Mouse (Mus musculus): ENCODE data around the gene S1pr3. TPM values are rescaled to one million over a fixed set of nuclear protein-coding genes. Genes with fewer than 3 reads are reported as not detected.

The S1pr3 gene
- polyA plus RNA-seq, 1 experiment: 19.9 TPM

DNA sequence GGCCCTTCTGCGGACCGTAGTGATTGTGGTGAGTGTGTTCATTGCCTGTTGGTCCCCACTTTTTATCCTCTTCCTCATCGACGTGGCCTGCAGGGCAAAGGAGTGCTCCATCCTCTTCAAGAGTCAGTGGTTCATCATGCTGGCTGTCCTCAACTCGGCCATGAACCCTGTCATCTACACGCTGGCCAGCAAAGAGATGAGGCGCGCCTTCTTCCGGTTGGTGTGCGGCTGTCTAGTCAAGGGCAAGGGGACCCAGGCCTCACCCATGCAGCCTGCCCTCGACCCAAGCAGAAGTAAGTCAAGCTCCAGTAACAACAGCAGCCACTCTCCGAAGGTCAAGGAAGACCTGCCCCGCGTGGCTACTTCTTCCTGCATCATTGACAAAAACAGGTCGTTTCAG is 11.1 kb downstream of the S1pr3 start:
- no peaks in the 10 kb centered on the region for H3K36me3 ChIP-seq (ENCODE audit: control insufficient read depth, insufficient read depth, low read length)
- 86% methylated on average over 15 of the region's 15 CpGs for WGBS
- TF ChIP-seq POLR2A (IDR thresholded peaks at IDR 0.05; ENCODE audit: low read depth, low read length) (no peak), CTCF (IDR thresholded peaks at IDR 0.05; ENCODE audit: extremely low read depth, insufficient read depth, insufficient read length, insufficient replicate concordance) (no peak)
- DNase-seq (ENCODE audit: low read depth in 1 of 2, low spot score in 2 of 2): no peak
- no peak overlapping the region for H3K27ac ChIP-seq (ENCODE audit: insufficient read depth, low read length)
- H3K4me3 ChIP-seq (ENCODE audit: extremely low read depth, insufficient read depth, insufficient read length): no peak overlapping the region
- no peaks in the 10 kb centered on the region for H3K27me3 ChIP-seq (ENCODE audit: control insufficient read depth, insufficient read depth, low read length)
- H3K4me1 ChIP-seq (ENCODE audit: control insufficient read depth, insufficient read depth, insufficient read length): no peaks in the 10 kb centered on the region

DNA sequence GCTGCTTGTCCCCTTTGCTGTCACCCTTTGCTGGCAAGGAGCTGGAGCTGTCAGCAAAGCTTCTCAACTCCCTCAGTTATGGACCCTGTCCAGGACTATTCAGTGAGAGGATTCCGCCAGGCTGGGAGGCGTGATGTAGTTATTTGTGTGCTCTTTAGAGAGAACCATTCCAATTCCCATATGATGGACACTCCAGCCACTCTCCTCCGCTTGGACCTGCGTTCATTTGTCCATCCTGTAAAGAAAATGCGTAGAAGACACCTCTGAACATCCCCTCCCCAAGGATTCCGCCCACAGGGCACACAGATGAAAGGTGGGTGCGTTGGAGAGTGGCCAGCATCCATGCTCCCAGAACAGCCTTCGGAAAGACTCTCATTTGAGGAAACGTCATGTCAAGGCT is 12.4 kb downstream of the S1pr3 start:
- Histone ChIP-seq H3K4me3 (ENCODE audit: extremely low read depth, insufficient read depth, insufficient read length) (no peak overlapping the region), H3K27me3 (ENCODE audit: control insufficient read depth, insufficient read depth, low read length) (no peaks in the 10 kb centered on the region), H3K4me1 (ENCODE audit: control insufficient read depth, insufficient read depth, insufficient read length) (no peaks in the 10 kb centered on the region), H3K36me3 (ENCODE audit: control insufficient read depth, insufficient read depth, low read length) (no peaks in the 10 kb centered on the region), H3K27ac (ENCODE audit: insufficient read depth, low read length) (no peak overlapping the region)
- TF ChIP-seq CTCF (IDR thresholded peaks at IDR 0.05; ENCODE audit: extremely low read depth, insufficient read depth, insufficient read length, insufficient replicate concordance) (no peak), POLR2A (IDR thresholded peaks at IDR 0.05; ENCODE audit: low read depth, low read length) (no peak)
- 87% methylated on average over 9 of the region's 9 CpGs for whole genome bisulfite sequencing
- DNase-seq (ENCODE audit: low read depth in 1 of 2, low spot score in 2 of 2): no peak

DNA sequence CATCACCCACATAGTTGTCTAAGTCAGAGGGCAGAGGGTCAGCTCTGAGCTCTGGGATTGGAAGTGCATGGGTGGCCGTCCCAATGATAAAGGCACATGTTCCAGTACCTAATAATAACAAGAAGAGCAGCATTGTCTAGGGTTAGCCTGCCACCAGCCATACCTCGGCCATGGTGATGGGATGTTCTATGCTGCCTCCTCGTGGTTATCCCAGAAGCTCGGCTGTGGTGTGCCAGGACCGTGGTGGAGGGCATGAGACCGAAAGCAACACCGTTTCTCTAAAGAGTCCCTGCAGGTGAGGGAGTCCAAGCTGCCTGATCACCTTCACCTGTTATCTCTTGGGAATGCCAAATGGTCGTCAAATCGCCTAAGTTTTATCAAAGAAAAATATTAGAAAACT is 15.2 kb downstream of the S1pr3 start:
- 70% methylated on average over 9 of the region's 9 CpGs for WGBS
- no peak overlapping the region for H3K4me3 ChIP-seq (ENCODE audit: extremely low read depth, insufficient read depth, insufficient read length)
- TF ChIP-seq POLR2A (IDR thresholded peaks at IDR 0.05; ENCODE audit: low read depth, low read length): no peak
- H3K27ac ChIP-seq (ENCODE audit: insufficient read depth, low read length): no peak overlapping the region
- H3K27me3 ChIP-seq (ENCODE audit: control insufficient read depth, insufficient read depth, low read length): no peaks in the 10 kb centered on the region
- no peaks in the 10 kb centered on the region for H3K4me1 ChIP-seq (ENCODE audit: control insufficient read depth, insufficient read depth, insufficient read length)
- H3K36me3 ChIP-seq (ENCODE audit: control insufficient read depth, insufficient read depth, low read length): no peaks in the 10 kb centered on the region
- DNase-seq (ENCODE audit: low read depth in 1 of 2, low spot score in 2 of 2): no peak

DNA sequence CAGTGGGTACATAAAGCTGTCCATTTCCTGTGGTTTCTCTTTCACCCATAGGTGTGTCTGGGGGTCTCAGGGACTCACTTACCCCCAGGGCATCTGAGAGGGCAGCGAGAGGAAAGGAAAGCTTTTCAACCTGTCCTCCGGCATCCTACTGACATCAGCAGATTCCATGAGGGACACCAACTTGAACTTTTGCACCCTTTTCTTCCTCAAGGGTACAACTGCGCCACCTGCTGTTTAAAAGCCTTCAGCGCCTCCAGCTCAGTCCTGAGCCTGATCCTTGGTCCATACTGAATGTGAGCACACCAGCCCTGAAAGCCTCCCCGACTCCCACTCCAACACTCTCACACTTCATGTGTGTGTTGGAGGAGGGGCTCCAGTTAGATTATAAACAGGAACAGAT is 16.2 kb downstream of the S1pr3 start:
- no peaks in the 10 kb centered on the region for H3K4me1 ChIP-seq (ENCODE audit: control insufficient read depth, insufficient read depth, insufficient read length)
- TF ChIP-seq CTCF (IDR thresholded peaks at IDR 0.05; ENCODE audit: extremely low read depth, insufficient read depth, insufficient read length, insufficient replicate concordance) (peak; percentile 56; the same call in 1 of the 2 replicates), POLR2A (IDR thresholded peaks at IDR 0.05; ENCODE audit: low read depth, low read length) (no peak)
- no peaks in the 10 kb centered on the region for H3K27me3 ChIP-seq (ENCODE audit: control insufficient read depth, insufficient read depth, low read length)
- no peak overlapping the region for H3K4me3 ChIP-seq (ENCODE audit: extremely low read depth, insufficient read depth, insufficient read length)
- H3K27ac ChIP-seq (ENCODE audit: insufficient read depth, low read length): no peak overlapping the region
- H3K36me3 ChIP-seq (ENCODE audit: control insufficient read depth, insufficient read depth, low read length): no peaks in the 10 kb centered on the region
- 21% methylated on average over 5 of the region's 5 CpGs for WGBS
- peak in 1 of 2 experiments; percentile 45 for DNase-seq (ENCODE audit: low read depth in 1 of 2, low spot score in 2 of 2)

DNA sequence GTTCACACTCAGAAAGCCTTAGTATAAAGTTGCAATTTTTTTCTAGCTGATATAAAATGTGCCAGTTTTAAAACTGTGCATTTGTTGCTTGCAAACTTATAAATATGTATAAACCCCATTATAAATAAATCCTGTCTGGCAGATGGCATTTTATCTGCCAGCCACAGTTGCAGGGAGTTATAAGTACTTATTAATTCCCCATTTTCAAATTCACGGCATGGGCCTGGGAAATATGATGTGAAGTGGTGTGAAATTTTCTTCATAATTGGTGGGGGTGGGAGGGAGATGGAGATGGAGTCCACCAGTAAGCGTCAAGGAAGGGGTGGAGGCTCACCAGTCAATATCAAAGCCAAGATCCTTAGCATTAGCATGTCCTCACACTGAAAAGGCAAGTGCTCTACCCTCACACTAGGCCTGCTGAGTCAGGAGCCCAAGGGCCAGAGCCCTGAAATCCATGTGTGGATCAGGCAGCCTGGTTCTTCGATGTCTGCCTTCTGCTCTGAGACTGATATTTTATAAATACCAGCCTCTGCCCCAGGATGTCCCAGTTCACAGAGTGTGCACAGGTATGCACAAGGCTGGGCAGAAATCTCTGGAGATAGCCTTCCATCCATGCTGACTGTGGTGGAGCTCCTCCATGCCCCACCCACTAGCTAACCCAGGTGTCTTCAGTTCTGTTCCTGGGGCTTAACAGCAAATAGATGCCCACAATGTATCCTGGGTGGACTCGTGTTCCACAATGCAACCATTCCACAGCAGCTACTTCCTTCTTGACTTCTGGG is 17.4 kb downstream of the S1pr3 start:
- Histone ChIP-seq H3K27me3 (ENCODE audit: control insufficient read depth, insufficient read depth, low read length) (no peaks in the 10 kb centered on the region), H3K4me3 (ENCODE audit: extremely low read depth, insufficient read depth, insufficient read length) (no peak overlapping the region), H3K36me3 (ENCODE audit: control insufficient read depth, insufficient read depth, low read length) (no peaks in the 10 kb centered on the region), H3K27ac (ENCODE audit: insufficient read depth, low read length) (no peak overlapping the region), H3K4me1 (ENCODE audit: control insufficient read depth, insufficient read depth, insufficient read length) (no peaks in the 10 kb centered on the region)
- TF ChIP-seq POLR2A (IDR thresholded peaks at IDR 0.05; ENCODE audit: low read depth, low read length): no peak
- no peak for TF ChIP-seq CTCF (IDR thresholded peaks at IDR 0.05; ENCODE audit: extremely low read depth, insufficient read depth, insufficient read length, insufficient replicate concordance)
- DNase-seq (ENCODE audit: low read depth in 1 of 2, low spot score in 2 of 2): no peak
- 88% methylated on average over 4 of the region's 4 CpGs for WGBS

DNA sequence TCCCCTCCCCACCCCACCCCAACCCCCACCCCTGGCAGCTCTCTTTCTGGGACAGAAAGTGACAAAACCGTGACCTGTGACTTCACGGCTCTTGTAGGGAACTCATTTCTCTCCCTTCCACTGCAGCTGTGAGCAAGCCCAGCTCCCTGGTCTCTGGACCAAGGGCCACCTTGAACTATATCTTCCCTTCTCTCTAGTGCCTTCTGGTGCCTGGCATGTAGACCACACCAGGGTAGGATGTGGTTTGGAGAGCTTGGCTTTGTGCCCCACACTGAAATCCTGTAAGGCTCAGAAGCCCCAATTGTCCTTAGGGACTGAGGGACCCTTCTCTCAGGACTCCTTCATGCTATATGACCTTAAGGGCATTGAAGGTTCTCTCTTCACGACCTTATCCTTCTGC is 24.9 kb downstream of the S1pr3 start:
- Histone ChIP-seq H3K4me3 (ENCODE audit: extremely low read depth, insufficient read depth, insufficient read length) (no peak overlapping the region), H3K27me3 (ENCODE audit: control insufficient read depth, insufficient read depth, low read length) (no peaks in the 10 kb centered on the region), H3K27ac (ENCODE audit: insufficient read depth, low read length) (no peak overlapping the region), H3K36me3 (ENCODE audit: control insufficient read depth, insufficient read depth, low read length) (no peaks in the 10 kb centered on the region), H3K4me1 (ENCODE audit: control insufficient read depth, insufficient read depth, insufficient read length) (no peaks in the 10 kb centered on the region)
- 38% methylated on average over 3 of the region's 3 CpGs for WGBS
- no peak for DNase-seq (ENCODE audit: low read depth in 1 of 2, low spot score in 2 of 2)
- no peak for TF ChIP-seq CTCF (IDR thresholded peaks at IDR 0.05; ENCODE audit: extremely low read depth, insufficient read depth, insufficient read length, insufficient replicate concordance)
- no peak for TF ChIP-seq POLR2A (IDR thresholded peaks at IDR 0.05; ENCODE audit: low read depth, low read length)

DNA sequence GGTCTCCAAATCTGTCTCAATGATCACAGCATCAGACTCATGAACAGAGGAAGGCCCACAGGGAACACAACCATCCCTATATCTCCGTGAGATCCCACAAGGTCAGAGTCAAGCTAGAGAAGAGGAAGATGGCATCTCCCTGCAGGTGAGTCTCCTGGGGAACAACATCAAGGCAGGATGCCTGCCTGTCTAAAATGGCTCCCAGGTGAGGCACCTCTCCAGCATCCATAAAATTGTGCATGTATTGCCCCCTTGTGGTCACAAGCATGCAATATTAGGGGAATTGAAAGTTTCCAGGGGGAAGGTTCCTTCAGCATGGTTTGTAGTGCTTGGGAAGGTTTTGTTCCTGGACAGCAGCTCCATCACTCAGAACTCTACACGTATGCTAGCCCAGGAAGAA is 26.0 kb downstream of the S1pr3 start:
- H3K4me3 ChIP-seq (ENCODE audit: extremely low read depth, insufficient read depth, insufficient read length): no peak overlapping the region
- H3K27ac ChIP-seq (ENCODE audit: insufficient read depth, low read length): no peak overlapping the region
- H3K36me3 ChIP-seq (ENCODE audit: control insufficient read depth, insufficient read depth, low read length): no peaks in the 10 kb centered on the region
- TF ChIP-seq POLR2A (IDR thresholded peaks at IDR 0.05; ENCODE audit: low read depth, low read length): no peak
- no peak for TF ChIP-seq CTCF (IDR thresholded peaks at IDR 0.05; ENCODE audit: extremely low read depth, insufficient read depth, insufficient read length, insufficient replicate concordance)
- 59% methylated on average over 2 of the region's 2 CpGs for WGBS
- no peaks in the 10 kb centered on the region for H3K4me1 ChIP-seq (ENCODE audit: control insufficient read depth, insufficient read depth, insufficient read length)
- no peak for DNase-seq (ENCODE audit: low read depth in 1 of 2, low spot score in 2 of 2)
- H3K27me3 ChIP-seq (ENCODE audit: control insufficient read depth, insufficient read depth, low read length): no peaks in the 10 kb centered on the region
